Mouse (Mus musculus) midbrain, embryonic 12.5 days (tissue): Measurements from ENCODE around the gene Gpr84. TPM values are rescaled to one million over a fixed set of nuclear protein-coding genes. Genes with fewer than 3 reads are reported as not detected.

Experiments
- ATAC-seq: fragments of 200-750 bp; cut with Nextera tagmentation; 2 replicates; pipeline ENCODE4 v1.8.0; 2017; ENCODE audit warnings: low read depth, moderate TSS enrichment, moderate library complexity; ENCODE audit not compliant: low FRiP score
- H3K27ac ChIP-seq: fragments of 300-500 bp; sonication (generic); replicated peaks from 2 replicates; pipeline ENCODE4 v1.5.1; 2016; ENCODE audit warnings: mild to moderate bottlenecking
- H3K27me3 ChIP-seq: fragments of 300-500 bp; sonication (generic); 2 replicates; pipeline ENCODE4 v1.6.1; 2016; ENCODE audit warnings: mild to moderate bottlenecking
- H3K36me3 ChIP-seq: fragments of 300-500 bp; sonication (generic); 2 replicates; pipeline ENCODE4 v1.6.1; 2016
- H3K4me1 ChIP-seq: fragments of 300-500 bp; sonication (generic); 2 replicates; pipeline ENCODE4 v1.6.1; 2016
- H3K4me2 ChIP-seq: fragments of 300-500 bp; sonication (generic); replicated peaks from 2 replicates; pipeline ENCODE4 v1.6.1; 2016; ENCODE audit warnings: mild to moderate bottlenecking, moderate library complexity
- H3K4me3 ChIP-seq: fragments of 300-500 bp; sonication (generic); 2 replicates; pipeline ENCODE4 v1.5.1; 2016; ENCODE audit warnings: mild to moderate bottlenecking
- H3K9ac ChIP-seq: fragments of 300-500 bp; sonication (generic); replicated peaks from 2 replicates; pipeline ENCODE4 v1.6.1; 2016; ENCODE audit warnings: mild to moderate bottlenecking, moderate library complexity
- H3K9me3 ChIP-seq: fragments of 300-500 bp; sonication (generic); 2 replicates; pipeline ENCODE4 v1.6.1; 2016; ENCODE audit warnings: mild to moderate bottlenecking
- WGBS: fragments of 180-500 bp; shearing (Covaris S2); methylation state at CpG from one replicate; pipeline ENCODE4 v1.1.7; 2016; 5-methylcytosine and 5-hydroxymethylcytosine counted together
- polyA plus RNA-seq: library from polyadenylated mRNA; unstranded; fragments of >200 nt; fragmentation: Nextera tagmentation; extraction: Ambion mirVana; gene quantifications from 2 replicates; pipeline ENCODE4 v1.2.1, GENCODE M21; 2016

Gpr84 gene
- polyA plus RNA-seq, 1 experiment from 2014 or later, result 0.10 TPM

GRCm38 (mm10) chr15:103315979-103316776, 5.8 kb upstream of the Gpr84 start:
- WGBS, result 88% methylated on average over 10 of the region's 10 CpGs
- Histone ChIP-seq H3K4me2 (no peak overlapping the region), H3K36me3 (peaks cover 48% of the 10 kb centered on the region), H3K9ac (peak overlapping the region; percentile 20; the same call in 1 of the 2 replicates), H3K27ac (peak overlapping the region; percentile 70; the same call in 1 of the 2 replicates), H3K4me3 (no peak overlapping the region), H3K9me3 (no peaks in the 10 kb centered on the region), H3K4me1 (peaks cover 22% of the 10 kb centered on the region), H3K27me3 (peaks cover 7% of the 10 kb centered on the region; the same call in 1 of the 2 replicates)
- no peak for ATAC-seq

GRCm38 (mm10) chr15:103315011-103315502, 4.6 kb upstream of the Gpr84 start:
- ATAC-seq, result peak; percentile 83
- 1% methylated on average over 18 of the region's 18 CpGs for WGBS
- Histone ChIP-seq H3K4me1 (peaks cover 22% of the 10 kb centered on the region), H3K27me3 (peaks cover 7% of the 10 kb centered on the region), H3K4me2 (peak overlapping the region; percentile 54), H3K9ac (peak overlapping the region; percentile 50), H3K36me3 (peaks cover 44% of the 10 kb centered on the region), H3K27ac (peak overlapping the region; percentile 70), H3K4me3 (peak overlapping the region; percentile 24), H3K9me3 (no peaks in the 10 kb centered on the region)

- H3K4me1 ChIP-seq, result peaks cover 22% of the 10 kb centered on the region
- H3K4me3 ChIP-seq, result peak overlapping the region; percentile 24; the same call in 1 of the 2 replicates
- H3K4me2 ChIP-seq, result peak overlapping the region; percentile 54
- H3K27me3 ChIP-seq, result peaks cover 11% of the 10 kb centered on the region
- peak overlapping the region; percentile 50 for H3K9ac ChIP-seq
- H3K9me3 ChIP-seq, result no peaks in the 10 kb centered on the region
- no peak overlapping the region for H3K27ac ChIP-seq
- WGBS, result 42% methylated on average over 22 of the region's 22 CpGs
- H3K36me3 ChIP-seq, result peaks cover 40% of the 10 kb centered on the region
- no peak for ATAC-seq
Measured at GRCm38 (mm10) chr15:103314181-103314580, 3.8 kb upstream of the Gpr84 start.

- Histone ChIP-seq H3K9ac (peak overlapping the region; percentile 50; the same call in 1 of the 2 replicates), H3K9me3 (no peaks in the 10 kb centered on the region), H3K4me3 (peak overlapping the region; percentile 24; the same call in 1 of the 2 replicates), H3K27me3 (peaks cover 17% of the 10 kb centered on the region), H3K36me3 (peaks cover 34% of the 10 kb centered on the region), H3K4me1 (peaks cover 25% of the 10 kb centered on the region), H3K4me2 (peak overlapping the region; percentile 54), H3K27ac (no peak overlapping the region; the same call in 1 of the 2 replicates)
- ATAC-seq, result no peak
- WGBS, result 15% methylated on average over 18 of the region's 18 CpGs
Measured at GRCm38 (mm10) chr15:103313495-103314095, 3.2 kb upstream of the Gpr84 start.

GRCm38 (mm10) chr15:103308876-103309580, 1.4 kb downstream of the Gpr84 start:
- Histone ChIP-seq H3K4me1 (peaks cover 34% of the 10 kb centered on the region), H3K4me2 (peak overlapping the region; percentile 12; the same call in 1 of the 2 replicates), H3K27me3 (peaks cover 21% of the 10 kb centered on the region), H3K4me3 (no peak overlapping the region), H3K9me3 (no peaks in the 10 kb centered on the region), H3K27ac (no peak overlapping the region), H3K36me3 (no peaks in the 10 kb centered on the region), H3K9ac (no peak overlapping the region; the same call in 1 of the 2 replicates)
- ATAC-seq, result no peak
- 64% methylated on average over 26 of the region's 26 CpGs for WGBS

- no peak overlapping the region for H3K27ac ChIP-seq
- peak overlapping the region; percentile 12; the same call in 1 of the 2 replicates for H3K4me2 ChIP-seq
Measured at GRCm38 (mm10) chr15:103308056-103308875, 2.1 kb downstream of the Gpr84 start.

GRCm38 (mm10) chr15:103307125-103307524, 3.3 kb downstream of the Gpr84 start:
- no peaks in the 10 kb centered on the region for H3K36me3 ChIP-seq
- peaks cover 19% of the 10 kb centered on the region for H3K27me3 ChIP-seq
- H3K9me3 ChIP-seq, result no peaks in the 10 kb centered on the region
- no peak overlapping the region for H3K4me3 ChIP-seq
- peaks cover 47% of the 10 kb centered on the region for H3K4me1 ChIP-seq
- no peak for ATAC-seq
- no peak overlapping the region for H3K4me2 ChIP-seq
- under 1% methylated on average over 7 of the region's 7 CpGs for WGBS
- no peak overlapping the region for H3K9ac ChIP-seq
- H3K27ac ChIP-seq, result peak overlapping the region; percentile 97

More at GRCm38 (mm10) chr15:103308056-103308875, 2.1 kb downstream of the Gpr84 start:
- 52% methylated on average over 28 of the region's 28 CpGs for WGBS
- ATAC-seq, result no peak
- Histone ChIP-seq H3K9ac (no peak overlapping the region; the same call in none of the 2 replicates), H3K9me3 (no peaks in the 10 kb centered on the region), H3K27me3 (peaks cover 19% of the 10 kb centered on the region), H3K4me1 (peaks cover 36% of the 10 kb centered on the region), H3K4me3 (no peak overlapping the region), H3K36me3 (no peaks in the 10 kb centered on the region)

- peak overlapping the region; percentile 97 for H3K27ac ChIP-seq
- H3K4me1 ChIP-seq, result peaks cover 58% of the 10 kb centered on the region
- no peak for ATAC-seq
- H3K4me3 ChIP-seq, result peak overlapping the region; percentile 39
- 36% methylated on average over 8 of the region's 8 CpGs for WGBS
- H3K4me2 ChIP-seq, result peak overlapping the region; percentile 66
- H3K9ac ChIP-seq, result peak overlapping the region; percentile 72
- peaks cover 19% of the 10 kb centered on the region for H3K27me3 ChIP-seq
- no peaks in the 10 kb centered on the region for H3K36me3 ChIP-seq
- no peaks in the 10 kb centered on the region for H3K9me3 ChIP-seq
Measured at GRCm38 (mm10) chr15:103305792-103306645, 4.4 kb downstream of the Gpr84 start.

- ATAC-seq, result peak; percentile 95
- Histone ChIP-seq H3K4me2 (peak overlapping the region; percentile 66), H3K4me1 (peaks cover 67% of the 10 kb centered on the region), H3K9ac (peak overlapping the region; percentile 72), H3K9me3 (no peaks in the 10 kb centered on the region), H3K4me3 (peak overlapping the region; percentile 44), H3K36me3 (no peaks in the 10 kb centered on the region), H3K27ac (peak overlapping the region; percentile 97), H3K27me3 (peaks cover 19% of the 10 kb centered on the region)
- WGBS, result under 1% methylated on average over 69 of the region's 71 CpGs
Measured at GRCm38 (mm10) chr15:103305070-103305678, 5.2 kb downstream of the Gpr84 start.

GRCm38 (mm10) chr15:103304616-103304969, 5.8 kb downstream of the Gpr84 start:
- WGBS, result under 1% methylated on average over 9 of the region's 9 CpGs
- peaks cover 73% of the 10 kb centered on the region for H3K4me1 ChIP-seq
- no peak; the same call in 1 of the 2 replicates for ATAC-seq

More at GRCm38 (mm10) chr15:103304616-103304969, 5.8 kb downstream of the Gpr84 start:
- Histone ChIP-seq H3K36me3 (no peaks in the 10 kb centered on the region), H3K4me2 (peak overlapping the region; percentile 65), H3K4me3 (peak overlapping the region; percentile 44), H3K27ac (peak overlapping the region; percentile 97), H3K9ac (peak overlapping the region; percentile 70), H3K9me3 (no peaks in the 10 kb centered on the region), H3K27me3 (peaks cover 19% of the 10 kb centered on the region)
